ENCODE assay signal across 14 mouse cellular contexts in genomic region chr4:144559792-144560191, GRCm38 (mm10). TPM values are rescaled to one million over a fixed set of nuclear protein-coding genes. Genes with fewer than 3 reads are reported as not detected.
DNase-seq lines count a peak whose midpoint lies in the region; ATAC-seq and TF ChIP-seq lines count a peak whose summit lies in the region.
"Had no signal": no experiment of that assay in that cellular context is flagged by ENCODE, and none has a peak within 500 bp of the region (broad histone marks: within the 10 kb centered on the region; RNA-seq: fewer than 3 reads in every experiment).

No protein-coding gene starts in this region.

- TF ChIP-seq EP300 in stomach, postnatal 0 days (optimal IDR thresholded peaks at IDR 0.05), result no peak

- H3K4me1 ChIP-seq in stomach, postnatal 0 days (replicated peaks; ENCODE audit: control insufficient read depth, insufficient read depth), result no peaks in the 10 kb centered on the region
- H3K4me1 ChIP-seq: heart, embryonic 10.5 days; liver, embryonic 15.5 days had no signal

- no peak overlapping the region for H3K9ac ChIP-seq in stomach, postnatal 0 days (ENCODE audit: low read length)
- H3K9ac ChIP-seq: liver, embryonic 15.5 days had no signal

- H3K4me2 ChIP-seq in stomach, postnatal 0 days (replicated peaks; ENCODE audit: low read depth), result no peak overlapping the region
- H3K4me2 ChIP-seq: liver, embryonic 15.5 days had no signal

- H3K27me3 ChIP-seq in stomach, postnatal 0 days (ENCODE audit: control insufficient read depth, insufficient read depth, low read length), result no peaks in the 10 kb centered on the region
- H3K27me3 ChIP-seq: liver, embryonic 15.5 days had no signal

- H3K36me3 ChIP-seq in stomach, postnatal 0 days (ENCODE audit: control insufficient read depth, insufficient read depth, low read length), result no peaks in the 10 kb centered on the region
- H3K36me3 ChIP-seq: heart, embryonic 10.5 days; liver, embryonic 15.5 days had no signal

- intact Hi-C loops in left cerebral cortex, adult 2 months (cut with DNase I), result no loop called here

- no peak for ATAC-seq in stomach, postnatal 0 days (ENCODE audit: low FRiP score, low TSS enrichment)
- ATAC-seq: forebrain, embryonic 16.5 days had no signal

- peak; percentile 55 for TF ChIP-seq CTCF in stomach, postnatal 0 days (IDR thresholded peaks at IDR 0.05; ENCODE audit: low read depth)
- no peak; the same call in 1 of the 2 replicates for TF ChIP-seq CTCF in left cerebral cortex, adult 2 months (IDR thresholded peaks at IDR 0.05)

- no peaks in the 10 kb centered on the region for H3K9me3 ChIP-seq in stomach, postnatal 0 days (ENCODE audit: control insufficient read depth, low read length)
- H3K9me3 ChIP-seq: heart, embryonic 10.5 days; liver, embryonic 15.5 days had no signal

- peak; percentile 2 for DNase-seq in heart, adult 8-10 months (ENCODE audit: low spot score)
- DNase-seq in heart, adult 9 months (ENCODE audit: low spot score in 2 of 2), result no peak
- peak; percentile 7 for DNase-seq in retina, embryonic 14.5 days (ENCODE audit: low spot score)
- DNase-seq in retina, postnatal 1 day, result no peak
- DNase-seq in ZHBTc4 (ENCODE audit: low read depth, low spot score), result peak; percentile 64
- no peak for DNase-seq in stomach, postnatal 0 days (ENCODE audit: low spot score)
- no peak for DNase-seq in left cerebral cortex, adult 2 months (ENCODE audit: extremely low spot score in 1 of 2, low spot score in 2 of 2)
- DNase-seq: heart, postnatal 4 days; thymus, adult 18-20 months had no signal

- no peak overlapping the region for H3K4me3 ChIP-seq in stomach, postnatal 0 days (ENCODE audit: low read depth, low read length)
- no peak overlapping the region for H3K4me3 ChIP-seq in left cerebral cortex, adult 2 months
- H3K4me3 ChIP-seq: heart, embryonic 10.5 days; liver, embryonic 15.5 days had no signal

- H3K27ac ChIP-seq in stomach, postnatal 0 days (replicated peaks), result no peak overlapping the region
- H3K27ac ChIP-seq in left cerebral cortex, adult 2 months, result no peak overlapping the region
- H3K27ac ChIP-seq: heart, embryonic 10.5 days; liver, embryonic 15.5 days had no signal

RNA-seq across cellular contexts. Expression of gene Gm13124, which starts 5.1 kb away (rescaled TPM):
- total RNA-seq in heart, adult 8-10 months (2022), result not detected
- not detected in 2 replicates for polyA plus RNA-seq in stomach, postnatal 0 days (2015; fragmentation: Nextera tagmentation; extraction: Ambion mirVana)
- not detected for total RNA-seq in left cerebral cortex, adult 2 months (2021)
- total RNA-seq: heart, postnatal 4 days; left cerebral cortex, postnatal 10 days; megakaryocyte, adult 5-6 weeks had no signal
- polyA plus RNA-seq: forebrain, embryonic 16.5 days; heart, embryonic 10.5 days; liver, embryonic 15.5 days had no signal

RNA-seq across cellular contexts. Expression of gene 9430007A20Rik, which starts 40.2 kb away (rescaled TPM):
- not detected for total RNA-seq in heart, adult 8-10 months (2022)
- polyA plus RNA-seq in stomach, postnatal 0 days (2015; fragmentation: Nextera tagmentation; extraction: Ambion mirVana), result not detected in 2 replicates
- not detected for total RNA-seq in left cerebral cortex, adult 2 months (2021)
- total RNA-seq: heart, postnatal 4 days; left cerebral cortex, postnatal 10 days; megakaryocyte, adult 5-6 weeks had no signal
- polyA plus RNA-seq: forebrain, embryonic 16.5 days; heart, embryonic 10.5 days; liver, embryonic 15.5 days had no signal

RNA-seq across cellular contexts. Expression of gene Aadacl4, which starts 53.7 kb away (rescaled TPM):
- not detected for total RNA-seq in heart, adult 8-10 months (2022)
- polyA plus RNA-seq in stomach, postnatal 0 days (2015; fragmentation: Nextera tagmentation; extraction: Ambion mirVana), result not detected in 2 replicates
- not detected for total RNA-seq in left cerebral cortex, adult 2 months (2021)
- total RNA-seq: heart, postnatal 4 days; left cerebral cortex, postnatal 10 days; megakaryocyte, adult 5-6 weeks had no signal
- polyA plus RNA-seq: forebrain, embryonic 16.5 days; heart, embryonic 10.5 days; liver, embryonic 15.5 days had no signal

Comparison
In these comparisons a context has a peak if more than half of its experiments do, and no peak if none do; other contexts are left out.
1. DNase-seq: peak in heart, adult 8-10 months (single experiment), retina, embryonic 14.5 days (single experiment) and ZHBTc4 (single experiment); none in heart, adult 9 months (0 of 2), retina, postnatal 1 day (single experiment), stomach, postnatal 0 days (single experiment) and left cerebral cortex, adult 2 months (0 of 2).